Mouse (Mus musculus): ENCODE data around the gene Kif4. TPM values are rescaled to one million over a fixed set of nuclear protein-coding genes. Genes with fewer than 3 reads are reported as not detected.
A peak's percentile ranks its signal among the peaks of the same experiment; 100 is the strongest.

Kif4 gene
- total and polyA plus RNA-seq, 2 experiments, result 0.02 to 0.37 TPM

DNA sequence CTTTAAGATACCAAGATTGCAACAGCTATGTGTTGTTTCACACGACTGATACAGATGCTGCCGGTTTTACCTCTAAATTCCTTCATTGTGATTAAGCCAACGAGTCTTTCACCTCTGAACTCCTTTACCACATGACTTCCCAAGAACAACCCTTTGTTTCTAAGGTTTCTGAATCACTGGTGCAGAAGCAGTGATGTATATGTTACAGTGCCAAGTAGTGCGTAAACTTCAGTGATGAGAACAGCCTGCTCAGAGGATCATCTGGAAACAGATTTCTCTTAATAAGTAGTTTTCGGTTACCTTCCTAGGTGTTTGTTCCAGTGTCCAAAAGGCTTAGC lies 62.5 kb downstream of the Kif4 start:
- 53% methylated on average over 5 of the region's 5 CpGs for WGBS
- Histone ChIP-seq H3K27ac (replicated peaks; ENCODE audit: insufficient read depth, low read depth, low read length) (no peak overlapping the region), H3K9ac (ENCODE audit: low read depth, low read length) (no peak overlapping the region), H3K4me1 (ENCODE audit: control insufficient read depth, insufficient read depth, low read length) (no peaks in the 10 kb centered on the region; the same call in 1 of the 2 replicates), H3K79me2 (ENCODE audit: control insufficient read depth, insufficient read depth, low read length) (no peaks in the 10 kb centered on the region), H3K4me3 (ENCODE audit: insufficient read depth, low read depth, low read length) (no peak overlapping the region), H3K27me3 (ENCODE audit: control insufficient read depth, insufficient read depth, low read length) (no peaks in the 10 kb centered on the region), H3K36me3 (ENCODE audit: control insufficient read depth, insufficient read depth, low read length) (no peaks in the 10 kb centered on the region)
- no peak for TF ChIP-seq POLR2A (IDR thresholded peaks at IDR 0.05; ENCODE audit: extremely low read depth, insufficient read depth, low read length)
- TF ChIP-seq CTCF (IDR thresholded peaks at IDR 0.05; ENCODE audit: low read depth, low read length), result no peak
- no peak for DNase-seq (ENCODE audit: extremely low read depth, low read depth, low spot score)

DNA sequence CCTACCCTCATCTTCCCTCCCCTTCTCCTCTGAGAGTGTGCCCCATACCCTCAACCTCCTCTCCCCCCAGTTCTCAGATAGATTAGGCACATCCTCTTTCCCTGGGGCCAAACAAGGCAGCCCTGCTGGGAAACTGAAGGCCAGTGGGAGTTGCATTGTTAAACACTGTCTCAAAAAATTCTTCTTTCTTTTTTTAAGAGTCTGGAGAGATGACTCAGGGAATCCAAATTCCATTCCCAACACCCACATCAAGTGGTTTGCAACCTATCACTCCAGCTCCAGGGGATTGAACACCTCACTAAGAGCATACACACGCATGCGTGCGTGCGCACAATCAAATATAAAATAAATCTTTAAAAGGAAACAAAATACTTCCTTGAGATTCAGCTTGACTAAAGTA lies 71.2 kb downstream of the Kif4 start:
- Histone ChIP-seq H3K27ac (replicated peaks; ENCODE audit: insufficient read depth, low read depth, low read length) (no peak overlapping the region), H3K4me3 (ENCODE audit: insufficient read depth, low read depth, low read length) (no peak overlapping the region), H3K9ac (ENCODE audit: low read depth, low read length) (no peak overlapping the region), H3K79me2 (ENCODE audit: control insufficient read depth, insufficient read depth, low read length) (no peaks in the 10 kb centered on the region), H3K4me1 (ENCODE audit: control insufficient read depth, insufficient read depth, low read length) (no peaks in the 10 kb centered on the region), H3K27me3 (ENCODE audit: control insufficient read depth, insufficient read depth, low read length) (no peaks in the 10 kb centered on the region), H3K36me3 (ENCODE audit: control insufficient read depth, insufficient read depth, low read length) (no peaks in the 10 kb centered on the region)
- TF ChIP-seq CTCF (IDR thresholded peaks at IDR 0.05; ENCODE audit: low read depth, low read length) (no peak), POLR2A (IDR thresholded peaks at IDR 0.05; ENCODE audit: extremely low read depth, insufficient read depth, low read length) (no peak)
- 99% methylated on average over 4 of the region's 4 CpGs for WGBS
- no peak for DNase-seq (ENCODE audit: extremely low read depth, low read depth, low spot score)

DNA sequence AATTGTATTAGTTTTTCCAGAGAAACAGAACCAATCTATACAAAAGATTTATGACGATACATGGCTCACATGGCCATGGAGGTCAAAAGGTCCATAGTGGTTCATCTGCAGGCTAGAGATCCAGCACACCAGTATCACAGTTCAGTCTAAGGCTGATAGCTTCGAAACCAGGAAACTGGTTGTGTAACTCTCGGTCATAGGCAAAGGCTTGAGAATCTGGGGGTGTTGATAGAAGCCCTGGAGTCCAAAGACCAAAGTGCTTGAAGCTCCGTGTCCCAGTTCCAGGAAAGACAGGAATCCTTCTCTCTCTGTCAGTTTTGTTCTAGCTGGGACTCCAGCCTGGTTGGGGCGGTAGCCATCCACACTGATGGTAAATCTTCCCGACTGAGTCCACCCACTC lies 82.5 kb downstream of the Kif4 start:
- Histone ChIP-seq H3K79me2 (ENCODE audit: control insufficient read depth, insufficient read depth, low read length) (no peaks in the 10 kb centered on the region), H3K9ac (ENCODE audit: low read depth, low read length) (no peak overlapping the region), H3K27ac (replicated peaks; ENCODE audit: insufficient read depth, low read depth, low read length) (no peak overlapping the region), H3K27me3 (ENCODE audit: control insufficient read depth, insufficient read depth, low read length) (no peaks in the 10 kb centered on the region), H3K4me3 (ENCODE audit: insufficient read depth, low read depth, low read length) (no peak overlapping the region), H3K36me3 (ENCODE audit: control insufficient read depth, insufficient read depth, low read length) (no peaks in the 10 kb centered on the region), H3K4me1 (ENCODE audit: control insufficient read depth, insufficient read depth, low read length) (no peaks in the 10 kb centered on the region)
- TF ChIP-seq POLR2A (IDR thresholded peaks at IDR 0.05; ENCODE audit: extremely low read depth, insufficient read depth, low read length) (no peak), CTCF (IDR thresholded peaks at IDR 0.05; ENCODE audit: low read depth, low read length) (no peak)
- DNase-seq (ENCODE audit: extremely low read depth, low read depth, low spot score), result peak; percentile 46
- 32% methylated on average over 6 of the region's 6 CpGs for WGBS

DNA sequence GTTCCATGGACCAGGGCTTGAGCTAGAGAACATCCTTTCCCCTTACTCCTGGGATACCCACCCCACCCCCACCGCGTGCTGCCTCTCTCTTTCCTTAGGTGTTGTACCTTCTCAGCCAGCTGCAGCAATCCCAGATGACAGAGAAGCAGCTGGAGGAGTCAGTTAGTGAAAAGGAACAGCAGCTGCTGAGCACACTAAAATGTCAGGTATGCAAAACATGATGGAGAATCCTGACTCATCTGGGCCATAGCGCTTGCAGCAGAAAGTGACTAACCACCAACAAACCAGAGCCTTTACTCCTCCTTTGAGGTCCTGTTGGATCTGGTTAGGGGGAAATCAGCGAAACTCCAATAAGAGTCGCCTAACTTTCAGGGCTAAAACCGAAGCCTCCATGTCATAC lies 90.6 kb downstream of the Kif4 start:
- Histone ChIP-seq H3K4me3 (ENCODE audit: insufficient read depth, low read depth, low read length) (no peak overlapping the region), H3K27ac (replicated peaks; ENCODE audit: insufficient read depth, low read depth, low read length) (no peak overlapping the region), H3K27me3 (ENCODE audit: control insufficient read depth, insufficient read depth, low read length) (no peaks in the 10 kb centered on the region), H3K4me1 (ENCODE audit: control insufficient read depth, insufficient read depth, low read length) (no peaks in the 10 kb centered on the region), H3K79me2 (ENCODE audit: control insufficient read depth, insufficient read depth, low read length) (no peaks in the 10 kb centered on the region), H3K36me3 (ENCODE audit: control insufficient read depth, insufficient read depth, low read length) (no peaks in the 10 kb centered on the region), H3K9ac (ENCODE audit: low read depth, low read length) (no peak overlapping the region)
- 99% methylated on average over 6 of the region's 6 CpGs for WGBS
- TF ChIP-seq POLR2A (IDR thresholded peaks at IDR 0.05; ENCODE audit: extremely low read depth, insufficient read depth, low read length), result no peak
- no peak for TF ChIP-seq CTCF (IDR thresholded peaks at IDR 0.05; ENCODE audit: low read depth, low read length)
- no peak for DNase-seq (ENCODE audit: extremely low read depth, low read depth, low spot score)

DNA sequence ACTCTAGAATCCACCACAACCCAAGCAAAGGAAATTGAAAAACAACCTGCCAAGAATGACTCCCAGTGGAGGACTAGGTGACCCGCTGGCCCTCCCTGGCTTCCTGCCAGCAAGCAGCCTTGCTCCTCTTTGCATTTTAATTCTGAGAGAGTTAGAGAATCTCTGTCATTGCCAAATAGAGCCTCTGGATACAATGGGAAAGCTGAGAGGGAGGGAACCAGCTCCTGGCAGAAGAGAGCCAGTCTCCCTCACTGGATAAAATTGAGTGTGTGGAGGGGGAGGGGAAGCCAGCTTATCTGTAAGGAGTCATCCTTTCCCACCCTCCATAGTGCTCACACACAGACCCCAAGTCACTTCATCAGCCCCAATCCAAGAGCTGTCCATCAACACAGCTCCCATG lies 103.4 kb downstream of the Kif4 start:
- 38% methylated on average over 1 of the region's 1 CpGs for WGBS
- no peak for DNase-seq (ENCODE audit: extremely low read depth, low read depth, low spot score)
- H3K79me2 ChIP-seq (ENCODE audit: control insufficient read depth, insufficient read depth, low read length), result no peaks in the 10 kb centered on the region

GRCm38 (mm10) chrX:100729665-100730188 lies 104.2 kb downstream of the Kif4 start, which contains the start of gene Gdpd2:
Gene Gdpd2 (plus strand): TSS chrX:100729873.
- H3K4me1 ChIP-seq (ENCODE audit: control insufficient read depth, insufficient read depth, low read length), result no peaks in the 10 kb centered on the region
- peak; percentile 23 for DNase-seq (ENCODE audit: extremely low read depth, low read depth, low spot score)
- no peaks in the 10 kb centered on the region for H3K27me3 ChIP-seq (ENCODE audit: control insufficient read depth, insufficient read depth, low read length)
- no peak within 1 kb of the TSS for H3K27ac ChIP-seq (replicated peaks; ENCODE audit: insufficient read depth, low read depth, low read length)
- no peak within 1 kb of the TSS for H3K4me3 ChIP-seq (ENCODE audit: insufficient read depth, low read depth, low read length)
- TF ChIP-seq POLR2A (IDR thresholded peaks at IDR 0.05; ENCODE audit: extremely low read depth, insufficient read depth, low read length) (no peak), CTCF (IDR thresholded peaks at IDR 0.05; ENCODE audit: low read depth, low read length) (peak; percentile 57)
- WGBS, result 4% methylated on average over 8 of the region's 8 CpGs
- no peak within 1 kb of the TSS for H3K9ac ChIP-seq (ENCODE audit: low read depth, low read length)
- H3K79me2 ChIP-seq (ENCODE audit: control insufficient read depth, insufficient read depth, low read length), result no peaks in the 10 kb centered on the region
- H3K36me3 ChIP-seq (ENCODE audit: control insufficient read depth, insufficient read depth, low read length), result no peaks in the 10 kb centered on the region

More for the DNA sequence above, 103.4 kb downstream of the Kif4 start:
- no peaks in the 10 kb centered on the region for H3K4me1 ChIP-seq (ENCODE audit: control insufficient read depth, insufficient read depth, low read length)
- no peak for TF ChIP-seq POLR2A (IDR thresholded peaks at IDR 0.05; ENCODE audit: extremely low read depth, insufficient read depth, low read length)
- no peaks in the 10 kb centered on the region for H3K36me3 ChIP-seq (ENCODE audit: control insufficient read depth, insufficient read depth, low read length)
- H3K27ac ChIP-seq (replicated peaks; ENCODE audit: insufficient read depth, low read depth, low read length), result no peak overlapping the region
- no peak overlapping the region for H3K4me3 ChIP-seq (ENCODE audit: insufficient read depth, low read depth, low read length)
- H3K9ac ChIP-seq (ENCODE audit: low read depth, low read length), result no peak overlapping the region
- no peaks in the 10 kb centered on the region for H3K27me3 ChIP-seq (ENCODE audit: control insufficient read depth, insufficient read depth, low read length)
